Mouse (Mus musculus) liver, adult 2 months (tissue): ENCODE measurements around the gene Stoml2. TPM values are rescaled to one million over a fixed set of nuclear protein-coding genes. Genes with fewer than 3 reads are reported as not detected.
A peak's percentile ranks its signal among the peaks of the same experiment; 100 is the strongest.

Source experiments
- DNase-seq: peaks from one replicate; pipeline ENCODE4 v3.0.0-alpha.2; 2011; ENCODE audit warnings: low read depth, low spot score; ENCODE audit errors: extremely low read depth
- H3K27ac ChIP-seq: fragments of 200-500 bp; replicated peaks from 2 replicates; pipeline ENCODE4 v1.5.1; 2012; ENCODE audit warnings: low read depth, mild to moderate bottlenecking, control low read depth, inconsistent platforms, low read length; ENCODE audit not compliant: insufficient read depth
- H3K27me3 ChIP-seq: fragments of 200-500 bp; 2 replicates; pipeline ENCODE4 v1.6.1; 2012; ENCODE audit warnings: mild to moderate bottlenecking, moderate library complexity, low read length, inconsistent platforms; ENCODE audit not compliant: control insufficient read depth, insufficient read depth
- H3K36me3 ChIP-seq: fragments of 200-500 bp; 2 replicates; pipeline ENCODE4 v1.6.1; 2012; ENCODE audit warnings: low read length, inconsistent platforms; ENCODE audit not compliant: control insufficient read depth, insufficient read depth
- H3K4me1 ChIP-seq: fragments of 200-500 bp; 2 replicates; pipeline ENCODE4 v1.6.1; 2011; ENCODE audit warnings: low read length; ENCODE audit not compliant: control insufficient read depth, insufficient read depth
- H3K4me3 ChIP-seq: fragments of 200-500 bp; 2 replicates; pipeline ENCODE4 v1.5.1; 2011; ENCODE audit warnings: low read depth, mild to moderate bottlenecking, control low read depth, low read length, moderate library complexity; ENCODE audit not compliant: insufficient read depth
- H3K79me2 ChIP-seq: fragments of 200-500 bp; 2 replicates; pipeline ENCODE4 v1.6.1; 2012; ENCODE audit warnings: inconsistent platforms, mild to moderate bottlenecking, low read length, moderate library complexity; ENCODE audit not compliant: control insufficient read depth, insufficient read depth
- H3K9ac ChIP-seq: fragments of 200-500 bp; 2 replicates; pipeline ENCODE4 v1.6.1; 2012; ENCODE audit warnings: low read depth, mild to moderate bottlenecking, control low read depth, inconsistent platforms, low read length
- CTCF ChIP-seq: fragments of 200-500 bp; IDR thresholded peaks from 2 replicates; pipeline ENCODE4 v1.5.1; 2011; ENCODE audit warnings: low read depth, low read length, control low read depth
- POLR2A ChIP-seq: fragments of 200-500 bp; IDR thresholded peaks from 2 replicates; pipeline ENCODE4 v1.6.1; 2011; ENCODE audit warnings: low read length, control low read depth; ENCODE audit not compliant: insufficient read depth; ENCODE audit errors: extremely low read depth
- whole genome bisulfite sequencing: fragments of 180-500 bp; shearing (Covaris S2); methylation state at CpG from one replicate; pipeline ENCODE4 v1.1.7; 2018; 5-methylcytosine and 5-hydroxymethylcytosine counted together
- polyA plus RNA-seq: library from polyadenylated mRNA; depleted of rRNA; stranded (reverse); fragments of >200 nt; gene quantifications from 2 replicates; pipeline ENCODE4 v1.2.3, GENCODE M21; 2012
- total RNA-seq: library from RNA; depleted of rRNA; stranded (reverse); fragments of >200 nt; gene quantifications from 2 replicates; pipeline ENCODE4 v1.2.3, GENCODE M21; 2014

Stoml2 gene
- total and polyA plus RNA-seq, 2 experiments: 106 to 108 TPM

DNA sequence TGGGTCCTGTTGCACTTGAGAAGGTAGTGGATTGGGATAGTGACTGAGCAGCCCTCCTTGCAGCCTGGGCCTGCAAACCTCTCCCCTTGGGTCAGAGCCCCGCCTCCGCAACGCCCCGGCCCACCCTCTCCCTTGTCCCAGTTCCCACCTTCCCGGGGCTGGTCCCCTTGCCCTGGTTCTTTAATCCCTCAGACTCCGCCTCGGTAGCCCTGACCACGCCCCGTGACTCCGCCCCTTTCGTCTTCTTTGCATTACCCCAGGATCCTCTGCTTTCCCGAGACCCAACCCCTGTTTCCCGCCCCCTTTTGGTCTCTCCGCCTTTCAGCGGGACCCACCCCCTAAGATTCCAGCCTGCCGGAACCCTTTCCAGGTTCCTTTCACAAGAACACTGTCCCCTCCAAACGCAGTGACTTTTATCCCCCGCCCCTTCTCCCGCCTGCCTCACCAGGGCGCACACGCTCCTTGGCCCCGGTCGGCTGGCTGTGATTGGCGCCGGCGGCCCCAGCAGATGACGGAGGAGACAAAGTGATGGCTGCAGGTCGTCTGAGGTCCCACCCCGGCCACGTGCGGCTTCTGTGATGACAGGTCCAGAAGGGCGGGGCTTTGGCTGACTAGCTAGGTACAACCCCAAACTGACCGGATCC is 14.3 kb upstream of the Stoml2 start, which contains the start of gene Fam214b:
Gene Fam214b (minus strand): TSS at position 562 of the 644 bp plus-strand sequence.
- DNase-seq: peak; percentile 97
- H3K9ac ChIP-seq: peak within 1 kb of the TSS; percentile 69
- H3K79me2 ChIP-seq: no peaks in the 10 kb centered on the region
- under 1% methylated on average over 33 of the region's 33 CpGs for WGBS
- peak within 1 kb of the TSS; percentile 60 for H3K4me3 ChIP-seq
- no peaks in the 10 kb centered on the region for H3K27me3 ChIP-seq
- peak within 1 kb of the TSS; percentile 53 for H3K27ac ChIP-seq
- no peaks in the 10 kb centered on the region for H3K36me3 ChIP-seq
- peaks cover 9% of the 10 kb centered on the region; the same call in 1 of the 2 replicates for H3K4me1 ChIP-seq
- TF ChIP-seq POLR2A (0 out of 2 replicates have a peak, but pooled peaks have one; percentile 35), CTCF (no peak)

DNA sequence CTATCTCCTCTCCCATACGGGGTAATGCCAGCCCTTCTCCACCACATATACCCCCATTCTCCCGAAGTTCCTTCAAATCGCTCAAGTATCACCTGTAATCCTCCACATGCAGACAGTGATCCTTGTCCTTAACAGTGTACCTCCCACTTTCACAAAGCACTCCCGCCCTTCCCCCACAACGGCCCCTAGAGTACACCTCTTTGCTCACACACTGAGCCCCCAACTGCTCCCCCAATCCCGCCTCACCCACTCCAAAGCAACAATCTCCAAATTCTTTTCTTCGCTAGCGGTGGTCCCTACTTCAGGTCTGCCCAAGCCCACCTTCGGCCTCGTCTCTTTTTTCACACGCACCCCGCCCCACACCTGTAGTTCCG is 13.8 kb upstream of the Stoml2 start:
- TF ChIP-seq POLR2A (no peak), CTCF (no peak)
- 10% methylated on average over 13 of the region's 13 CpGs for WGBS
- no peak for DNase-seq

DNA sequence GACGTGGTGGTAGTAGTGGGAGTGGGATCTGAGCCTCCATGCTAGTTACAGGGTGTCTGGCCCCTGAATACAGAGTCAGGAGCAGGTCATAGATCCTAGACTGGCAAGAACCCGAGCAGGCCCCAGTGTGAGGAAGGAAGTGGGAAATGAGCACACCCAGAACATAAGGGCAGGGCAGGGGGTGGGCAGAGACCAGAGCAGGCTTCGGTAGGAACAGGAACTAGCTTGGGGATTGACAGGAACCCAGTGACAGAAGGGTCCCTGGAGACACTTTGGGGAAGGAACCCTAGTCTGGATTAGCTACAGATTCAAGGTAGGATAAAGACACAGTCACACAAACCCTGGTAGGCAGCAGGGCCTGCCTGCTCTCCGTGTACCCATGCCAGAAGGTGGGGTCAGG is 13.2 kb upstream of the Stoml2 start:
- peaks cover 10% of the 10 kb centered on the region; the same call in 1 of the 2 replicates for H3K4me1 ChIP-seq
- TF ChIP-seq CTCF (no peak), POLR2A (no peak)
- peak overlapping the region; percentile 61; the same call in 1 of the 2 replicates for H3K9ac ChIP-seq
- DNase-seq: no peak
- H3K36me3 ChIP-seq: no peaks in the 10 kb centered on the region
- no peaks in the 10 kb centered on the region for H3K27me3 ChIP-seq
- H3K79me2 ChIP-seq: no peaks in the 10 kb centered on the region
- WGBS: 50% methylated on average over 4 of the region's 4 CpGs
- H3K4me3 ChIP-seq: 0 out of 2 replicates have a peak overlapping the region, but pooled peaks have one; percentile 1
- H3K27ac ChIP-seq: peak overlapping the region; percentile 46

More for the DNA sequence above, 13.8 kb upstream of the Stoml2 start:
- Histone ChIP-seq H3K4me3 (peak overlapping the region; percentile 43), H3K79me2 (no peaks in the 10 kb centered on the region), H3K27me3 (no peaks in the 10 kb centered on the region), H3K4me1 (peaks cover 9% of the 10 kb centered on the region; the same call in 1 of the 2 replicates), H3K27ac (peak overlapping the region; percentile 46), H3K36me3 (no peaks in the 10 kb centered on the region), H3K9ac (peak overlapping the region; percentile 61)

DNA sequence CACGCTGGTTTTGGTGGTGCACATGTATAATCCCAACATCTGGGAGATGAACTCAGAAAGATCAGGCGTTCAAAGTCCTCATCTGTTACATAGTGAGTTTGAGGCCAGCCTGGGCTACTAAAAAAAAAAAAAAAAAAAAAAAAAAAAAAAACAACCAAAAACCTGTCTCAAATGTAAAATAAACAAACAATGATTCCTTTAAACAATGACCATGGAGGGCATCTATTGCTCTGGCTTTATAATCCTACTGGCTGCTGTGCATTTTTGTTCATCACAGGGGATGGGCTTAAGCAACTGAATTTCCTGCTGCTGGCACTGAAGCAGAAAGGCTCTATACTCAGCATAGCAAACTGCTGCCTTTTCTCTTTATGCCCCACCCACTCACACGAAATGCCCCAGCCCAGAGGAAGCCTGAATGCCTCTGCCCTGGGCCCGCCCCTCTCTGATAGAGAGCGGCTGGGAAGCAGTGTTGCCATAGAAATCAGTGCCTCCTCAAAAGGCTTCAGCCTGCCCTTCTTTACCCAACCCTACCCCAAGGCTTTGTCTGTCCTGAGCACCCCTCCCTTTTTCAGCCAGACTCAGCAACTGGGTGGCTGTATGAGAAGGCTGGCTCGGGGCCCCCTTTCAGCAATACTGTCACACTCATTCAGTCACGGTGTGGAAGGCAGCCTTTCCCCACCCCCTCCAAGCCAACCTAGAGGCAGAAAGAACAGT is 12.3 kb upstream of the Stoml2 start:
- Histone ChIP-seq H3K36me3 (no peaks in the 10 kb centered on the region), H3K79me2 (no peaks in the 10 kb centered on the region), H3K4me1 (peaks cover 17% of the 10 kb centered on the region), H3K27ac (peak overlapping the region; percentile 32), H3K9ac (no peak overlapping the region), H3K4me3 (no peak overlapping the region), H3K27me3 (no peaks in the 10 kb centered on the region)
- no peak for TF ChIP-seq POLR2A
- no peak for TF ChIP-seq CTCF
- no peak for DNase-seq
- WGBS: 47% methylated on average over 7 of the region's 7 CpGs

DNA sequence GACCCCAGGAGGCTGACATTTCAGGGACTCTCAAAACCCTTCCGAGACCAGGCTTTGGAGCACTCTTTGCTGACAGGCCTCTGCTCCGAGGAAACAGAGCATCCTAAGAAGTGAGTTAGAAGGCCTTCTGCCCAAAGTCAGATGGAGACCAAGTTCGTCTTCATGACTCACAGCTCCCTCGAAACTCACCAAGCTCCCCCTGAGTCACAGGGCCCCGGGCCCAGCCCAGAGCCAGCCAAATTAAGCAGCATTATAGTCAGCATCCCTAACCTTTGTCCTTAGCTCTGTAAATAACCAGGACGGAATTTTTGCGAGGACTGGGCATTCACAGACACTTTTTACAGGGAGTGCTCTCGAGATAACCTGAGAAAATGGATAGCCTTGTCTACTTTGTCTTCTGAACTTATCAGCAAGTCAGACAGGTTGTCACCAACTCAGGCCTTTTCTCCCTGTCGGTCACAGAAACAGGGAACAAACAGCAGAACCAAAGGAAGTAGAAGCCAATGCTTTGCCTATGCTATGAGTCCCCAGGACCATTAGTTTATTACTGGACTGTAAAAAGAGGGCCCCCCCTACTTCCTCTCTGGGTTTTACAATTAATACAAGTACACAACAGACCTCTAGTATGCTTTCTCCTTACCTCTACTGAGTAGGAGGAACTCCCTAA is 9.5 kb upstream of the Stoml2 start:
- TF ChIP-seq POLR2A (no peak), CTCF (no peak)
- H3K79me2 ChIP-seq: no peaks in the 10 kb centered on the region
- H3K27ac ChIP-seq: no peak overlapping the region
- 64% methylated on average over 9 of the region's 9 CpGs for WGBS
- H3K9ac ChIP-seq: no peak overlapping the region
- H3K4me3 ChIP-seq: no peak overlapping the region
- no peak for DNase-seq
- no peaks in the 10 kb centered on the region for H3K36me3 ChIP-seq
- peaks cover 17% of the 10 kb centered on the region for H3K4me1 ChIP-seq
- no peaks in the 10 kb centered on the region for H3K27me3 ChIP-seq
